Mouse (Mus musculus) urinary bladder, postnatal 36 days (tissue): ENCODE results near the gene Senp7.
"Not testable (repeated sequence)": the region's sequence is repeated elsewhere in the genome, so short reads cannot be mapped to it uniquely, and the experiment has no call there.

ENCODE experiments used
- DNase-seq, 2 experiments: peaks; one replicate each; pipeline ENCODE4 v3.0.0; 2022; ENCODE audit warnings: low spot score in 2 of 2, mixed read lengths in 1 of 2

Senp7 gene

DNA sequence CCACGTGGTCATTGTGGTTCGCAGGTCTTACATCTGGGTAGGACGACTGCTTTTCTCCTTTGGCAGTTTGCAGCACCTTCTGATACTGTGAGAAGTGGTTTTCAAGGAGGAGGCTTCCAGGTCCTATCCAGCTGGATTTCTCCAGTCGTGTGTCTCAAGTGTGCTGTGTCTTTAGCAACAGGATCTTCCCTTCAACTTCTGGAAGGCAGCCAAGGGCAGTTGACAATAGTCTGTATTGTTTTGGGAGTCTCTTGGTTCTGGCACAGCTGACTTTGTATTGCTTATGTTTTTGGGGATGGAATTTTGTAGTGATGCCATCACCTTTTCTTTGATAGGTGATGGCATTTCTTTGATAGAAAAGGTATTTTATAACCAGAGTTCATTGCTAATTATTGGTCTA lies 86.0 kb downstream of the Senp7 start:
- no peak for DNase-seq

DNA sequence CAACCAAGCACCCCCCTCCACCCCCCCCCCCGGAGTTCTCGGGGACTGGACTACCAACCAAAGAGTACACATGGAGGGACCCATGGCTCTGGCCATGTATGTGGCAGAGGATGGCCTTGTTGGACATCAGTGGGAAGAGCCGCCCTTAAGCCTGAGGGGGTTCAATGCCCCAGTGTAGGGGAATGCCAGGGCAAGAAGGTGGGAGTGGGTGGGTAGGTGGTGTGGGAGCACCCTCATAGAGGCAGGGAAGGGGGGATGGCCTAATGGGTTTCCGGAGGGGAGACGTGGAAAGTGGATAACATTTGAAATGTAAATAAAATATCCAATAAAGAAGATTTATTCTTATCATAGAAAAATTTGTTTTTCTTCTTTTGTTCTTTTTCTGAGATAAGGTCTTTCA lies 89.5 kb downstream of the Senp7 start:
- DNase-seq = not testable (repeated sequence)

DNA sequence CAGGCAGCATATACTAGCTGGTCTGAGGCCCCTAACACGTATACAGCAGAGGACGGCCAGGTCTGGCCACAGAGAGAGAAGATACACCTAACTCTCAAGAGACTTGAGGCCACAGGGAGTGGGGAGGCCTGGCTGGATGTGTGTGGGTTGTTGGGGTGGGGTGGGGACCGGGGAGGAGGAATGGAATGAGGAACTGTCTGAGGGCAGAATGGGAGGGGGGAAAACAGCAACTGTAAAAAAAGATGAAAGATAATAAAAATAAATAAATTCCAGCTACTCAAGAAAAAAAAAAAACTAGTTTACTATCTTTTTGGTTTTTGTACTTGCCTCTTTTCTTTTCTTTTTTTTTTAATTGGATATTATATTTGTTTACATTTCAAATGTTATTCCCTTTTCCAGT lies 91.8 kb downstream of the Senp7 start:
- no peak for DNase-seq

DNA sequence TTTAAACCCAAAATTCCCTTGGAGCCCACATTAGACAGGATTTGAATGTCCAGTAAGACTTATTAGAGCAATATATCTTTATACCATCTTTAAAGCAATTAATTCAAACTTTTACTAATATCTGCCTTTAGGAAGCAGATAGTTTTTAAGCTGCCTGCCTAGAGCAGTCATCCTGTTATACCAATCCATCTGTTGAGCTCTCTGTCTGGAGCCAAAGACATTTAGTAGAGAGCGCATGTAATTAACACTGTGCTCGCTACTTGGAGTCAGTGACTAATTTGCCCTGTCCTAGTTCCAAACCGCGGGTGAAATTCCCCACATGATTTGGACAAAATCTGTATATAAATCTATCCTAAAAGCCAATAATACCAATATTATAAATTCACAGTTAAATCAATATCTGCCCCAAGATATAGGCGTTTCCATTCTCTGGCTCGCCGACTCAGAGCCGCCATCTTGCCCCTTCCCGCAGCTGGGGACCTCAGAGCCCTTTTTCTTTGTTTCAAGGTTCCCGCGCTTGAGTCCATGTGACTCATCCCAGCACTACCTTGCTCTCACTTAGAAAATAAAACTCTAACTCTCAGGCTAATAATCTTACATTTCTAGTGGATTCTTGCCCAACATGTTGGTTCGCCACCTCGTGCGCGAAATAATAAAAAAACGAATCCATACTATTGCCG lies 96.9 kb downstream of the Senp7 start:
- no peak for DNase-seq

DNA sequence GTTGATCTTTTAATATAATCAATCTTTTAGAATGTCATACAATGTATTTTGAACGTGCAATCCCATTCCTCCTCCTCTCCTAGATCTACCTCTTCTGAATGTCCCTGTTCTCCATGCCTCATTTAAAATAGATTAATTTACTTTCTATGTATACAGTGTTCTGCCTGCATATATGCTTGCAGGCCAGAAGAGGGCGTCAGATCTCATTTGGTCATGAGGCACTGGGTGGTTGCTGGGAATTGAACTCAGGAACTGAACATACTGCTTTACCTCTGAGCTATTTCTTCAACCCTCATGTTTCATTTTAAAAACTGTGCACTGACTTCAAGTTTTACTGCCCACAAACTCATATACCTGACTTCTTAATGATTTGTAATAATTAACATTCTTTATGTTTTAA lies 99.5 kb downstream of the Senp7 start:
- no peak for DNase-seq

DNA sequence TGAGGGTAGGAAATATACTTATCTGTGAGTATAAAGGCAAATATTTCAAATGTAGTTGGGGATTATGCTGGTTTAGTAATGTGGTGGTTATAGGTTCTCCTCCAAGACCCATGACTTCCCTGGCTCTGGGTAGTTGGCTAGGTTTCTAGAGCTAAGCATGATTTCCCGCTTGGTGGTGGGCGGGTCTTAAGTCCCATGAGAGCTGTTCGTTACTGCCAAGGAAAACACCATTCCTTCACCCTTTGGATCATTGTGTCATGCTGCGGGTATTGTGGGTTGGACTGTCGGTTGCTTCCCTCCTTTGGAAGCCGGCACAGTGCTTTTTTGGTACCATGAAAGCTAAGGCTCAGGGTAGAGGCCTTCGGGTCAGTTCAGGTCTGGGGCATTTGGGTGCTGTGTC lies 115.3 kb downstream of the Senp7 start:
- no peak for DNase-seq

DNA sequence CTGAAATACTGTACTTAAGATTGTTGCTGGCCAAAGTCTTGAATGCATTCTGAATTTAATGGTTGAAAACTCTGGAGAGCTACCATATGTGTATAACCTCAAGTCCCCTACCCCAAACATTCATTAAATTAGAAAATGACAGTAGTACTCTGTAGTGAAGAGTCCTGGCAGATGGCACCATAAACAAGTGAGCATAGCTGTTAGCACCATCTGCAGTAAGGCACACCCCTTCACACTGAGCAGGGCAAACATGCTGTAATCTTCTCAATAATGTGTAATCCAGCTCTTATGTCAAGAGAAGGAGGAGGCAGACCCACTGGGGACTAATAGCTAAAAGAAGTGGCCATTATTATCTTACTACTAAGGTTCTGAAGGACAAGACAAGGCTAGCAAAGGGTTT lies 122.1 kb downstream of the Senp7 start:
- no peak for DNase-seq

DNA sequence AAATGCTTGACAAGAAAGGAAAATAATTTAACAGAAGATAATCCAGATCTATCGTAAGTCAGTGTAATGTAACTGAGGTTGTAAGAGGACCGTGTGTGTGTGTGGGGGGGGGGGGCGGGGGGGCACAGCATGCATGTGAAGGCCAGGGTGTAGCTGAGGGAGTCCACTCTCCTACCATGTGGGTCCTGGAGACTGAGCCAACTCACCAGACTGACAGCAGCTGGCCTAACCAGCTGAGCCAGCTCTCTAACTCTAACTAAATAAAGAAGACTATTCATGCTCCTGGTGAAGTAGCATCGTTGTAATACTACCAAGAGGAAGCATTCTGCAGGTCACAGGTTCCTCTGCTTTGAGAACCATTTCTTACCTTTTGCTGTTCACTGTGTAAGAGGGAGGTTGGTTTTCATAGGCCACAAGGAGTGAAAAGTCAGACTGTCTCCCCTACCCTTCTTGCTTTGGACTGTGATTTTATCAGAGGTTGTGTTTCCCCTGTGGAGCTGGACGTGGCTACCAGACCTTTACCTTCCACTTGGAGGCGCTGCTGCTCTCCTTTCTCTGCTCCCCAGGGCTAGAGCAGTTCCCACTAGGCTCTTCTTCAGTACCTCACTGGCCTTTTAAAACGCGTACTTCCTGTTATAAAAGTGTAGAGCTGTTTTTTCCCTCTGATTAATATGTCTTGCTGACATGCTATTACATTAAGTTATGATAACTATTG lies 127.9 kb downstream of the Senp7 start:
- DNase-seq = no peak

DNA sequence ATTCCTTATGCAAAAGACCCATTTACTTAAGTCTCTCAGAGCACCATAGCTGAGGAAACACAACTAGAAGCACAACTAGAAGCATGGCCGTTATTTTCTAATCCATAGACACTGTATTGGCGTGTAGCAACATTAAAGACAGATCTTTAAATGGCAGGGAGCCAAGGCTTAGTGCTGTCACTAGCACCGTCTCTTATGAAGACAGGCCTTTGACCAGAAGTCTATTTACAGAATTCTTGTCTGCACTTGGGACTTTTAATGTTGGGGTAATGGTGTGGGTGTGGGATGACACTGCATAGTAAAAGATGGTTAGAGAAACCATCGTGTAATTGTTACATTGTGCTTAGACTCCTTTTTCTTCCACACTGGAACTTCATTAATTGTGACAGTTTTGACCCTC lies 138.7 kb downstream of the Senp7 start:
- no peak for DNase-seq

DNA sequence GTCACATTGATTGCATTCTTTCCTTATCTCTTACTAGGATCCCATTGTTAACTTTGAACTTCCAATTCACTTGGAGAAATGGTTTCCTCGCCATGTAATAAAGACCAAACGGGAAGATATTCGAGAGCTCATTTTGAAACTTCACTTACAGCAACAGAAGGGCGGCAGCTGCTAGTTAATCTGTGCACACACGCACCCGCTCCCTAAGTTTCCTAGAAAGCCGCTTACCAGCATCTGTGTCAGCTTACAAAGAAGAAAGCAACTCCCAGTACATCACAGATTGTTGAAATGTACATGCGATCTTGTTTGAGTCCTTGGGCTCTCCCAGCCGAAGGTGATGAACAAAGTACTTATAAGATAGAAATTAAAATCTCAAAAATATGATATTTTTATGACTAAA lies 140.1 kb downstream of the Senp7 start:
- no peak for DNase-seq

DNA sequence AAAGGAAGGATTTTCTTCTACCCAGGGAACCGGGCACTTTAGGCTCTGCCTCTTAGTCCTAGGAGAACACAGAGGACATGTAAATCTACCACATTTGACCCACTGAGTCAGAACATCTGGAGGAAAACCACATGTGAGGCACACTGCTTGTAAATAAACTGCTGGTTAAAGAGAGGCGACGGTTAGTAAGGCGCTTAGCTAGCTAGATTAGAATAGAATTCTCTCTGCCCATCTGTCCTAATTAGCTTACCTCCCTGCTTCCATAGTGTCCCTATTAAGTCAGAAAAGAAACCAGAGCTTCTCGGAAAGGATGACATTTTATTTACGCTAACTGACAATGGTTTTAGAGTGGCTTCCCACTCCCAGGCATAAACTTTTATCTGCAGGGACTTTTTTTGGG lies 155.9 kb downstream of the Senp7 start, which contains the start of gene Impg2:
Gene Impg2 (plus strand): TSS at position 263 of the 400 bp plus-strand sequence.
- no peak for DNase-seq

DNA sequence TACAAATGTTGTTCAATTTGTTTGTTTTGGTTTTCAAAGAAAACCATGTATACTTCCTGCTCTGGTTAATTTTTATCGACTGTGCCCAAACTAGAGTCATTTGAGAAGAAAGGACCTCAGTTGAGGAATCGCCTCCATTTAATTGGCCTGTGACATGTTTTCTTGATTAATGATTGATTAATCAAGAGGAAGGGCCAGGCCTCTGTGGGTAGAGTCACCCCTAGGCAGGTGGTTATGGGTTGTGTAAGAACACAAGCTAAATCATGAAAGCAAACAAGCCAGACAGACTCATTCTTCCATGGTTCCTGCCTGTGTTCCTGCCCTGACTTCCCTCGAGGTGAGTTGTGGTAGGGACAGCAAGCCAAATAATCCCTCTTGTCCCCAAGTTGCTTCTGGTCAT lies 164.6 kb downstream of the Senp7 start:
- no peak for DNase-seq

DNA sequence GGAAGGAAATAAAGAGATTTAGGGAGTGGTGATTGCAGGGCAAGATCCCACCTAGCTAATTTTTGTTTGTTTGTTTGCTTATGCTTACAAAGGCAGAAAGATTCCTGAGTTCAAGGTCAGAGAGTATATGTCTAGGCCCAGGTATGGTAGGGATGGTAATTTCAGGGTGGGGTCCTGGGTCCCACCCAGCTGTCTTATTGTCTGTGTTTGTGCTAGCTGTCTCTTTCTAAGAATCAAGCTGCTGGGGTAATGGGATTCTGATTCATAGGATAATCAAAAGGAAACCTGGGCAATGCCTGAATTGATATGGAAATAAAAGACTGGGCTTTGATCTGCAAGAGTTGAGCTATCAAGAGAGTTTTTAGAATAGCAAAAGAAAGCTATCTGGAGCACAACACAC lies 179.5 kb downstream of the Senp7 start:
- no peak for DNase-seq

DNA sequence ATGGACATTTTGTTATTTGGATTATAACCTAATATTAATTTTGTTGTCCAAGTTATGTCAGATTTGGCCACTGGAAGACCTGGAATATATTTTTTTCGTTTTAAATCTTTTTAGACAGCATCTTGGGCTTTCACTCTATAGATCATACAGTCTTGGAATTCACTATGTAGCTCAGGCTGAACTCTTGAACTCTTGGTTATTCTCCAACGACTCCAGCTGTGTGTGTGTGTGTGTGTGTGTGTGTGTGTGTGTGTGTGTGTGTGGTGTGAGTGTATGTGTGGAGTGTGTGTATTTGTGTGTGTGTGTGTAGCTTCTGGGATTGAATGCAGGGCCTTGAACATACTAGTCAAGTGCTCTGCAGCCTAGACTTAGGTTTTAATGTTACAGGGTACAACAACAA lies 181.3 kb downstream of the Senp7 start:
- DNase-seq = no peak

DNA sequence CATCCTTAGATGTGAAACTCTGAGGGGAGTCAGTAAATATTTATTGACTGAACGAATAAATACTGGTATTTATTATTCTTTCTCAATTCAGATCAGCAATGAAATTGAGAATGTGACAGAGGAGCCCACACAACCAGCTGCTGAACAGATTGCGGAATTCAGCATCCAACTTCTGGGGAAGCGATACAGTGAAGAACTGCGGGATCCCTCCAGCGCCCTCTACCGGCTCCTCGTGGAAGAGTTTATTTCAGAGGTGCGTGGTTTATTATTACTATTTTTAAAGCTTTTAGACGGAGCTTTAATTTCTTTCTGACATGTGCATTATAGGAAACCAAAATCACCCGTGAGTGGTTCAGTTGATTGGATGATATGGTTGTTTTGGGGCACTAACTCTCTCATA lies 183.2 kb downstream of the Senp7 start:
- no peak for DNase-seq

DNA sequence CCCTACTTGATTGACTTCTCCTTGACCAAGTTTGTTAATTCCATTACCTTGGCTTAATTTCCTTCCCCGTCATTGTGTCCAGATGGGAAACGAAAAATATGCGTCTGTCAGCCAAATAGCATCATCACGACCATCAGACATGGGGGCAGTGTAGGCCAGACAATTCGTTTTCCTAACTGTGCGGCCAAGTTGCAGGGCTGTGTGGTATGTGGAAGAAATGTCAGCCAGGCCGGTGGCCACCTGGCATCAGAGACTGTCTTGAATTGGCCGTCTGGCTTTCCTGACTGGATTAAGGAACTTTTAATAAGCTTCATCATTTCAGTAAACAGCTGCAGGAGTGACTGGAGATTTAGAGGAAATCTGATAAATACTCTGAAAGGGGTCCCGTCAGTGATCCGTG lies 184.6 kb downstream of the Senp7 start:
- DNase-seq = no peak
